Mouse (Mus musculus) neural tube, embryonic 12.5 days (tissue): ENCODE measurements around the gene Slc4a5. TPM values are rescaled to one million over a fixed set of nuclear protein-coding genes. Genes with fewer than 3 reads are reported as not detected.
A peak's percentile ranks its signal among the peaks of the same experiment; 100 is the strongest.

Experiments used
- ATAC-seq: fragments of 200-750 bp; cut with Nextera tagmentation; 2 replicates; pipeline ENCODE4 v1.8.0; 2017; ENCODE audit warnings: low read depth, mild to moderate bottlenecking, moderate TSS enrichment, moderate library complexity; ENCODE audit not compliant: low FRiP score
- H3K27ac ChIP-seq: fragments of 300-500 bp; sonication (generic); 2 replicates; pipeline ENCODE4 v1.5.1; 2016
- H3K27me3 ChIP-seq: fragments of 300-500 bp; sonication (generic); replicated peaks from 2 replicates; pipeline ENCODE4 v1.6.1; 2016; ENCODE audit warnings: mild to moderate bottlenecking
- H3K36me3 ChIP-seq: fragments of 300-500 bp; sonication (generic); 2 replicates; pipeline ENCODE4 v1.6.1; 2016; ENCODE audit warnings: mild to moderate bottlenecking
- H3K4me1 ChIP-seq: fragments of 300-500 bp; sonication (generic); 2 replicates; pipeline ENCODE4 v1.6.1; 2016
- H3K4me2 ChIP-seq: fragments of 300-500 bp; sonication (generic); replicated peaks from 2 replicates; pipeline ENCODE4 v1.6.1; 2016; ENCODE audit warnings: mild to moderate bottlenecking
- H3K4me3 ChIP-seq: fragments of 300-500 bp; sonication (generic); 2 replicates; pipeline ENCODE4 v1.5.1; 2016
- H3K9ac ChIP-seq: fragments of 300-500 bp; sonication (generic); 2 replicates; pipeline ENCODE4 v1.6.1; 2016; ENCODE audit warnings: mild to moderate bottlenecking
- H3K9me3 ChIP-seq: fragments of 300-500 bp; sonication (generic); 2 replicates; pipeline ENCODE4 v1.6.1; 2016; ENCODE audit warnings: mild to moderate bottlenecking
- WGBS: fragments of 180-500 bp; shearing (Covaris S2); methylation state at CpG from one replicate; pipeline ENCODE4 v1.1.7; 2016; 5-methylcytosine and 5-hydroxymethylcytosine counted together
- polyA plus RNA-seq: library from polyadenylated mRNA; unstranded; fragments of >200 nt; fragmentation: Nextera tagmentation; extraction: Ambion mirVana; gene quantifications from 2 replicates; pipeline ENCODE4 v1.2.1, GENCODE M21; 2016

Slc4a5 gene
- 0.18 and 0.34 TPM in 2 replicates for polyA plus RNA-seq

GRCm38 (mm10) chr6:83219814-83220213 is at the start of gene Slc4a5:
Slc4a5 (plus strand) TSS chr6:83219828.
- H3K4me3 ChIP-seq: no peak within 1 kb of the TSS
- H3K9me3 ChIP-seq: no peaks in the 10 kb centered on the region
- no peaks in the 10 kb centered on the region for H3K27me3 ChIP-seq
- no peak within 1 kb of the TSS for H3K27ac ChIP-seq
- no peaks in the 10 kb centered on the region for H3K36me3 ChIP-seq
- H3K4me2 ChIP-seq: no peak within 1 kb of the TSS
- no peak within 1 kb of the TSS for H3K9ac ChIP-seq
- no peaks in the 10 kb centered on the region; the same call in 1 of the 2 replicates for H3K4me1 ChIP-seq
- 73% methylated on average over 3 of the region's 3 CpGs for WGBS
- no peak for ATAC-seq

- 87% methylated on average over 5 of the region's 5 CpGs for WGBS
- Histone ChIP-seq H3K9ac (no peak overlapping the region), H3K9me3 (no peaks in the 10 kb centered on the region), H3K4me1 (peaks cover 22% of the 10 kb centered on the region), H3K36me3 (no peaks in the 10 kb centered on the region), H3K4me3 (no peak overlapping the region), H3K27me3 (no peaks in the 10 kb centered on the region), H3K27ac (no peak overlapping the region), H3K4me2 (no peak overlapping the region)
- ATAC-seq: no peak
Observed at GRCm38 (mm10) chr6:83169872-83170271, 49.8 kb upstream of the Slc4a5 start.

GRCm38 (mm10) chr6:83171063-83171462 is 48.6 kb upstream of the Slc4a5 start:
- no peaks in the 10 kb centered on the region for H3K27me3 ChIP-seq
- 88% methylated on average over 5 of the region's 5 CpGs for WGBS
- no peak for ATAC-seq
- H3K4me3 ChIP-seq: no peak overlapping the region
- H3K4me2 ChIP-seq: peak overlapping the region; percentile 39; the same call in 1 of the 2 replicates
- H3K9ac ChIP-seq: no peak overlapping the region
- no peaks in the 10 kb centered on the region for H3K9me3 ChIP-seq
- peaks cover 17% of the 10 kb centered on the region for H3K4me1 ChIP-seq
- no peak overlapping the region for H3K27ac ChIP-seq
- H3K36me3 ChIP-seq: peaks cover 4% of the 10 kb centered on the region; the same call in 1 of the 2 replicates

- H3K9ac ChIP-seq: peak overlapping the region; percentile 22; the same call in 1 of the 2 replicates
Observed at GRCm38 (mm10) chr6:83172240-83172920, 47.2 kb upstream of the Slc4a5 start.

GRCm38 (mm10) chr6:83175996-83176395 is 43.6 kb upstream of the Slc4a5 start:
- H3K27ac ChIP-seq: no peak overlapping the region
- peaks cover 8% of the 10 kb centered on the region for H3K36me3 ChIP-seq
- no peak overlapping the region for H3K9ac ChIP-seq
- ATAC-seq: no peak
- no peak overlapping the region for H3K4me2 ChIP-seq
- H3K4me1 ChIP-seq: peaks cover 22% of the 10 kb centered on the region
- 90% methylated on average over 8 of the region's 8 CpGs for WGBS
- H3K9me3 ChIP-seq: no peaks in the 10 kb centered on the region
- no peaks in the 10 kb centered on the region for H3K27me3 ChIP-seq
- H3K4me3 ChIP-seq: no peak overlapping the region

More at GRCm38 (mm10) chr6:83172240-83172920, 47.2 kb upstream of the Slc4a5 start:
- no peak overlapping the region for H3K27ac ChIP-seq
- peak overlapping the region; percentile 39 for H3K4me2 ChIP-seq
- H3K9me3 ChIP-seq: no peaks in the 10 kb centered on the region
- peaks cover 6% of the 10 kb centered on the region; the same call in 1 of the 2 replicates for H3K4me1 ChIP-seq
- H3K4me3 ChIP-seq: peak overlapping the region; percentile 9
- H3K27me3 ChIP-seq: no peaks in the 10 kb centered on the region
- 0 out of 2 replicates have a peak, but pooled peaks have one; percentile 29 for ATAC-seq
- WGBS: 68% methylated on average over 9 of the region's 9 CpGs
- peaks cover 8% of the 10 kb centered on the region; the same call in 1 of the 2 replicates for H3K36me3 ChIP-seq

- H3K36me3 ChIP-seq: peaks cover 32% of the 10 kb centered on the region
- peaks cover 17% of the 10 kb centered on the region for H3K4me1 ChIP-seq
- H3K27ac ChIP-seq: no peak overlapping the region
Observed at GRCm38 (mm10) chr6:83179390-83180117, 40.1 kb upstream of the Slc4a5 start.

GRCm38 (mm10) chr6:83180605-83181004 is 39.0 kb upstream of the Slc4a5 start:
- peaks cover 22% of the 10 kb centered on the region for H3K4me1 ChIP-seq
- peaks cover 33% of the 10 kb centered on the region for H3K36me3 ChIP-seq
- no peak overlapping the region for H3K9ac ChIP-seq
- H3K27me3 ChIP-seq: no peaks in the 10 kb centered on the region
- peak overlapping the region; percentile 64 for H3K4me2 ChIP-seq
- 91% methylated on average over 6 of the region's 6 CpGs for WGBS
- H3K4me3 ChIP-seq: no peak overlapping the region
- H3K27ac ChIP-seq: no peak overlapping the region
- no peaks in the 10 kb centered on the region for H3K9me3 ChIP-seq
- ATAC-seq: no peak

More at GRCm38 (mm10) chr6:83179390-83180117, 40.1 kb upstream of the Slc4a5 start:
- Histone ChIP-seq H3K4me2 (peak overlapping the region; percentile 64), H3K27me3 (no peaks in the 10 kb centered on the region), H3K9ac (peak overlapping the region; percentile 53), H3K4me3 (peak overlapping the region; percentile 35), H3K9me3 (no peaks in the 10 kb centered on the region)
- WGBS: 12% methylated on average over 12 of the region's 12 CpGs
- peak; percentile 74 for ATAC-seq

- WGBS: 91% methylated on average over 3 of the region's 3 CpGs
- Histone ChIP-seq H3K4me1 (peaks cover 31% of the 10 kb centered on the region), H3K9me3 (no peaks in the 10 kb centered on the region), H3K27me3 (no peaks in the 10 kb centered on the region), H3K27ac (no peak overlapping the region), H3K4me2 (no peak overlapping the region), H3K9ac (no peak overlapping the region), H3K36me3 (peaks cover 41% of the 10 kb centered on the region), H3K4me3 (no peak overlapping the region)
- ATAC-seq: no peak
Observed at GRCm38 (mm10) chr6:83184858-83185435, 34.7 kb upstream of the Slc4a5 start.

GRCm38 (mm10) chr6:83185895-83186861 is 33.5 kb upstream of the Slc4a5 start:
- peak overlapping the region; percentile 53 for H3K4me3 ChIP-seq
- H3K36me3 ChIP-seq: peaks cover 54% of the 10 kb centered on the region
- peak overlapping the region; percentile 71 for H3K4me2 ChIP-seq
- H3K9me3 ChIP-seq: no peaks in the 10 kb centered on the region
- WGBS: 7% methylated on average over 25 of the region's 25 CpGs
- H3K4me1 ChIP-seq: peaks cover 25% of the 10 kb centered on the region
- no peaks in the 10 kb centered on the region for H3K27me3 ChIP-seq
- H3K9ac ChIP-seq: peak overlapping the region; percentile 70
- H3K27ac ChIP-seq: peak overlapping the region; percentile 74
- peak; percentile 98 for ATAC-seq

- peak overlapping the region; percentile 71 for H3K4me2 ChIP-seq
- H3K36me3 ChIP-seq: peaks cover 61% of the 10 kb centered on the region
- H3K27me3 ChIP-seq: no peaks in the 10 kb centered on the region
- H3K9ac ChIP-seq: peak overlapping the region; percentile 70
- 79% methylated on average over 2 of the region's 2 CpGs for WGBS
- no peaks in the 10 kb centered on the region for H3K9me3 ChIP-seq
- peaks cover 25% of the 10 kb centered on the region for H3K4me1 ChIP-seq
- ATAC-seq: no peak
- peak overlapping the region; percentile 74; the same call in 1 of the 2 replicates for H3K27ac ChIP-seq
- peak overlapping the region; percentile 53 for H3K4me3 ChIP-seq
Observed at GRCm38 (mm10) chr6:83186946-83187345, 32.7 kb upstream of the Slc4a5 start.

- Histone ChIP-seq H3K4me1 (no peaks in the 10 kb centered on the region), H3K9me3 (no peaks in the 10 kb centered on the region), H3K36me3 (peaks cover 100% of the 10 kb centered on the region), H3K27ac (no peak overlapping the region), H3K4me3 (no peak overlapping the region), H3K27me3 (no peaks in the 10 kb centered on the region), H3K9ac (no peak overlapping the region), H3K4me2 (no peak overlapping the region)
- 91% methylated on average over 7 of the region's 7 CpGs for WGBS
- ATAC-seq: no peak
Observed at GRCm38 (mm10) chr6:83193571-83193970, 26.1 kb upstream of the Slc4a5 start.
